In genomic region chr1:25828071-25828755, GRCm38 (mm10) we compare ENCODE assay signal across 10 mouse cellular contexts. TPM values are rescaled to one million over a fixed set of nuclear protein-coding genes. Genes with fewer than 3 reads are reported as not detected.
DNase-seq lines count a peak whose midpoint lies in the region.
"Had no signal": no experiment of that assay in that cellular context is flagged by ENCODE, and none has a peak within 500 bp of the region (broad histone marks: within the 10 kb centered on the region; RNA-seq: fewer than 3 reads in every experiment).

No protein-coding gene starts in this region.

- 80% methylated on average over 9 of the region's 9 CpGs for WGBS in forebrain, embryonic 10.5 days

- no peaks in the 10 kb centered on the region for H3K36me3 ChIP-seq in forebrain, embryonic 10.5 days (replicated peaks)

- H3K4me3 ChIP-seq in forebrain, embryonic 10.5 days = peak overlapping the region; percentile 65

- peaks cover 59% of the 10 kb centered on the region for H3K4me1 ChIP-seq in forebrain, embryonic 10.5 days

- H3K27ac ChIP-seq in forebrain, embryonic 10.5 days = no peak overlapping the region

- intact Hi-C loops in left cerebral cortex, postnatal 25 days (cut with DNase I) = loop anchor here (2.0 to 10.0 kb wide), 3 partner anchors 131 to 723 kb away; no protein-coding TSS in a partner anchor
- intact Hi-C loops in heart, postnatal 36 days (cut with DNase I) = no loop called here

- H3K9me3 ChIP-seq in forebrain, embryonic 10.5 days = no peaks in the 10 kb centered on the region

- peak; percentile 14 to 29 for DNase-seq in layer of hippocampus, adult 8-10 months (ENCODE audit: low spot score in 2 of 2)
- DNase-seq in layer of hippocampus, postnatal 10 days (ENCODE audit: low spot score in 2 of 2) = no peak
- DNase-seq in forebrain, embryonic 10.5 days (ENCODE audit: extremely low spot score, low spot score) = no peak
- peak; percentile 60 to 66 for DNase-seq in left cerebral cortex, postnatal 25 days (ENCODE audit: low spot score in 2 of 2)
- peak; percentile 64 to 76 for DNase-seq in right cerebral cortex, postnatal 10 days (ENCODE audit: low spot score in 2 of 2)
- DNase-seq in adrenal gland, adult 2 months = no peak
- no peak for DNase-seq in heart, postnatal 36 days
- DNase-seq in ovary, postnatal 14 days (ENCODE audit: low spot score) = no peak
- DNase-seq: lung, postnatal 14 days had no signal

- peaks cover 24% of the 10 kb centered on the region for H3K27me3 ChIP-seq in forebrain, embryonic 10.5 days (ENCODE audit: poor library complexity, severe bottlenecking)

RNA-seq across cellular contexts. Expression of gene Adgrb3, which starts 1.3 kb away (rescaled TPM):
- 100 to 1,000 TPM; 101 to 114 (median 108) TPM for total RNA-seq in layer of hippocampus, adult 8-10 months (2022)
- 100 to 1,000 TPM; 132 to 135 TPM for total RNA-seq in layer of hippocampus, postnatal 10 days (2021)
- 2.5 and 3.4 TPM in 2 replicates for polyA plus RNA-seq in forebrain, embryonic 10.5 days (2016; fragmentation: Nextera tagmentation; extraction: Ambion mirVana)
- 100 to 1,000 TPM; 105 to 110 TPM for total RNA-seq in left cerebral cortex, postnatal 25 days (2021)
- 1 to 10 TPM; 1.0 to 1.2 TPM for total RNA-seq in adrenal gland, adult 2 months (2021)
- 0.11 and 0.24 TPM in 2 replicates for polyA plus RNA-seq in adrenal gland, adult 2 months (2012; rRNA removed)
- total RNA-seq in heart, postnatal 36 days (2021) = not detected
- total RNA-seq: heart, adult 8-10 months had no signal

Comparison
In these comparisons a context has a peak if more than half of its experiments do, and no peak if none do; other contexts are left out.
1. DNase-seq: peak in layer of hippocampus, adult 8-10 months (2 of 2), left cerebral cortex, postnatal 25 days (2 of 2) and right cerebral cortex, postnatal 10 days (2 of 2); none in layer of hippocampus, postnatal 10 days (0 of 2), forebrain, embryonic 10.5 days (single experiment), adrenal gland, adult 2 months (single experiment), heart, postnatal 36 days (0 of 2) and ovary, postnatal 14 days (single experiment).
2. RNA of gene Adgrb3, which starts 1.3 kb away (total RNA-seq): 132 to 135 TPM in layer of hippocampus, postnatal 10 days, 101 to 114 TPM in layer of hippocampus, adult 8-10 months and 105 to 110 TPM in left cerebral cortex, postnatal 25 days; 1.0 to 1.2 TPM in adrenal gland, adult 2 months and not detected in heart, postnatal 36 days; every median in the first group is over 10 times any median in the second.